Mouse (Mus musculus) adrenal gland, postnatal 4 days (tissue): ENCODE measurements around the gene Gm10130. TPM values are rescaled to one million over a fixed set of nuclear protein-coding genes. Genes with fewer than 3 reads are reported as not detected.
A peak's percentile ranks its signal among the peaks of the same experiment; 100 is the strongest.
"Not testable (repeated sequence)": the region's sequence is repeated elsewhere in the genome, so short reads cannot be mapped to it uniquely, and the experiment has no call there.

Experiments used
- DNase-seq, 2 experiments: peaks; one replicate each; pipeline ENCODE4 v3.0.0; 2021 to 2022; ENCODE audit warnings: low spot score in 2 of 2, mixed read lengths in 2 of 2
- long read RNA-seq, 2 experiments: library from polyadenylated mRNA; stranded (forward); transcript quantifications; one replicate each; pipeline ENCODE4 v2.0.0; 2021
- total RNA-seq, 2 experiments: library from RNA; stranded (reverse); gene quantifications; 2 replicates each; pipeline ENCODE4 v1.2.3; 2021

Gm10130 gene
- total RNA-seq, result 1 to 10 TPM; 5.6 to 6.7 TPM
- long read RNA-seq, experiment 1, partial matches to known transcripts, result 0 of 2 reads
- long read RNA-seq, experiment 1, other reads (novel, unspliced or antisense), result 2 of 2 reads
- long read RNA-seq, experiment 2, partial matches to known transcripts, result 0 of 11 reads
- long read RNA-seq, experiment 2, other reads (novel, unspliced or antisense), result 11 of 11 reads

DNA sequence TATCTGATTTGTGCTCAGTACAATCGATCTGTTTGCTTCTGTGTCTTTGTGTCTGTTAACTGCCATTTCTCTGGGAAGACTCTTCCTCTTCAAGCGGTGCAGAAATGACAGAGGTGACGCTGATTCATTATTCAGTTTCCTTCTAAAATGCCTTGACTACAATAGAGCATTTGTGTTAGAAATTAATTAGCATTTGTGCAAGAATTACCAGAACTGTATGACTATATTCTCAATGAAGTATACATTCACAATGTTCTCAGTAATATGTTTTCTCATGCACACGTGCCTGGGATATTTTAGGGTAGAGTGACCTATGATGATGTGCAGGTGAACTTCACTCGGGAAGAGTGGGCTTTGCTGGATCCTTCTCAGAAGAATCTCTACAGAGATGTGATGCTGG lies at the start of gene Gm10130:
Gene Gm10130, plus strand, starts transcription at position 301 of the 400 bp plus-strand sequence.
- DNase-seq, result no peak

DNA sequence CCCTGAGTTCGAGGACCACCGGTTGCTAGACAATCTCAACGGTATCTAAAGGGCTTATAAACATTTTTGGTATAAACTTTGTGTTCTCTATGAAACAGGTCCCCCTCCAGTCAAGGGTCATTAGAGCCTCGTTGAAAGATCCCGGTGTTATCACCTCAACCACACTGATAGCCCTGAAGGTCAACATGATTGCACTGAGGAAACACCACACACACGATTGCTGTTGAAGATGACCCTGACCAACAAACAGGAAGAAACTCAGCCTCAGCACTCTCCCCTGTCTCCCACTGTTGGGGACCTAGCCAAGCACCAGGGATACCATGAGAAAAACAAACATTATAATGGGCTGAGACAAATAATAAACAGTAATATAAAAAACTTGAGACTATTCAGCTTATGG lies 29.8 kb upstream of the Gm10130 start:
- no peak for DNase-seq

DNA sequence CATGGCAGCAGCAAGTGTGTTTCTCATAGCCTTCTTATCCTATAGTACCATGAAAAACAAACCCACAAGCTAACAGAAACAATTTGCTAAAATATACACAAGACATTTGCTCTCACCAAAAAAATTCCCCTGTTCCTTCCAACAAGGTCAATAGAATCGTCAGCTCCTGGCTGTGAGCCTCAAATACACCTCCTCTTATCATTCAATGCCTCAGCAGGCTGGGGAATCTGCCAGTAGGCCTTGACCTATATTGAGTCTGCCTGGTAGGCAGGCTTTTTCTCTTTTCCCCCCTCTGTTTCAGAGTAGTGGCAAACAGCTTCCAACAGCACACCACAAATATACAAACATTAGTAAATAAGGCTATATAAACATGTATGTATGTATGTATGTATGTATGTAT lies 24.4 kb upstream of the Gm10130 start:
- peak in 1 of 2 experiments; percentile 4 for DNase-seq

DNA sequence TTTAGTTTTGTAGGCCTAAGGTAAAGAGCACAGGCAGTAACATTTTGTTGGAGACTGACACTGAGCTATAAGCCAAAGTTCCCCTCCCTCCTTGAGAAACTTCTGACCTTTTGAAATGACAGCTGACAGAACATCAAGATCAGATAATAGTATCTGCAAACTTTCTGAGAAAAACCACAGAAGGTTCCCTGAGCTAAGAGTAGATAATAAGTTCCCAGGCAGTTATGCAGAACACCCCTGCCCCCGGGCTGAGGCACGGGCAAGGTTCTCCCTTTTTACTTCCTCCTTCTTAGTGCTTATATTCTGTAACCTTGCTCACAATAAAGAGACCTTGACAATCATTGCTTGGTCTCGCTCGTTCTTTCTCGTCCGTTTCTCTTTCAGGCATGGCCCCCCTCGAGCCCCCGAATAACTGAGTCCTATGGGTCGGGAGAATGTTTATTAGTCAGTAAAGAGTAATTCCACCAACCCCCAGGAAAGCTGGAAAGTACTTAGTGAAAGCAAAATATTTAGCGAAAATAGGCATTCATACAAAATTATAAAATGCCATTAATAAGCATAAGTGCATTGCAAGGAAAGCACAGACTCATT lies 16.2 kb upstream of the Gm10130 start:
- DNase-seq, result no peak

DNA sequence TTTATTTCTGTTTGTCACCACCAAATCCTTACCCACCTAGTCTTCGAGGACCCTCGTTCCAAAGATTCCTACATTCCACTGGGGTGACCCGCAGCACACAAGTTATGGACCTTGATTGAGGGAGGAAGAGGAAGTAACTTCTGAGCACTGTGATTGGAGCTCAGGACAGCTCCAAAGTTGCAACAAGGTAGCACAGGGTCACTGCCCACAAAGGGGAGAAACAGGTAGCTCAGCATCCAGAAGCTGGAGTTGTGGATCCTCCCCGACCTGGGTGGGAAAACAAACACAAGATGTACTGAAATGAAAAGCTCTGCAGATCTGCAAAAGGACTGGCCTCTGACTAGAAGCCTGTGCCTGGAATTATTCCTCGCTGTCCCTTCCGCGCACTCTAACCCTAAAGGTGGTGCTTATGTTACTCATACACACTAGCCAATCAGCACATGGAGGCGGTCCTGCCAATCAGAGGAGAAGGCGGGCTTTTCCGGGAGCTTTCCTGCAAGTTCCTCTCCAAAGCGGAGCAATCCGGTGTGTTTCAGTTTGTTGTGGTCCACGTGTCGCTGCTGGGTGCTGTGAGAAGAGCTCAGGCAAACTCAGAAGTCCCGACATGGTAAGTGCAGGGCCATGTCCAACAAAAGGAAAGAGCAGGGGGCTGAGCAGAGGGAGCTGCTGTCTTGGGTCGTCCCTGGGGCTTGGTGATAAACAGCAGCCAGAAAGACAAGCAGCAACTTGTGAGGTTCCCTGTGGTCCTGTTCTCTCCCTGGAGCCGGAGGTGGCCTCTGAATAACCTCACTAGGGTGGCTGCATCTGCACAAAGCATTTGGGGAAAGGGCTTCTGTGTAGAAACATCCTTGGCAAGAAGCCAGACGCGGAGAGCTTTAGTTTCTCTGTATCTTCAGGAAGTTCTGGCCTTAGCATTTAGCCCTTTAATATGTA lies 12.3 kb upstream of the Gm10130 start:
- peak; percentile 62 to 81 for DNase-seq

DNA sequence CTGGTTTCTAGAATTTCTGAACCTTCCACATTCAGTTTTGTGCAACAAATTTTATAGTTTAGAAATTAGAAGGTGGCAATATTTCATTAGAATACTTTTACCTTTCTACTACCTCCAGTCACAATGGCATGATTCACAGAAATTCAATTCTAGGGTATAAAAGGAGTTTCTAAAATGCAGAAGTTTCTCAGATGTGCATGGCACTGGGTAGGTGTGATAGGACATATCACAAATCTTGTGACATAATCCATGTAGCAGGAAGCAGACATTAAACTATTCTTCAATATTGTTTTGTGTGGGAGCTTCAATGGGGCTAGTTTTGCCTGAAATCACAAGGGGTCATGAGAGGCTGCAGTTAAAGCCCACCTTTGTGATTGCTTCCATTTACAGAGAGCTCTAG lies 7.4 kb upstream of the Gm10130 start:
- no peak for DNase-seq

DNA sequence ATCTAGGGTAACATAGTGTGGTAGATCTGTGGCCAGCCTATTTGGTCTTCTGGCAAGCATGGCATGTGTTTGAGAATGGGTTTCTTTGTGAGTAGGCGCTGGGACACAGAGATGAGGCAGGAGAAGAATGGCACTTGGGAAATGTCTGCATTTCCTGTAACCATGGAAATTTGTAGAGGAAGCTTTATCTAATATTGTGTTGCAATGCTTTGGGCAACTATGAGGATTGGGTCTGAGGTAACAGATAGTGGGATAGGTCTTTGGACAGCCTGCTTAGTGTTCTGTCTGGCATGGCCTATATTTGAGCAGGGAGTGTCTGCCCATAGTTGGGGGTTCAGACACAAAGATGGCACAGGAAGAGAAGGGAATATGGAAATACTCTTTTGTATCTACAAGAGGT lies 4.5 kb upstream of the Gm10130 start:
- no peak for DNase-seq

DNA sequence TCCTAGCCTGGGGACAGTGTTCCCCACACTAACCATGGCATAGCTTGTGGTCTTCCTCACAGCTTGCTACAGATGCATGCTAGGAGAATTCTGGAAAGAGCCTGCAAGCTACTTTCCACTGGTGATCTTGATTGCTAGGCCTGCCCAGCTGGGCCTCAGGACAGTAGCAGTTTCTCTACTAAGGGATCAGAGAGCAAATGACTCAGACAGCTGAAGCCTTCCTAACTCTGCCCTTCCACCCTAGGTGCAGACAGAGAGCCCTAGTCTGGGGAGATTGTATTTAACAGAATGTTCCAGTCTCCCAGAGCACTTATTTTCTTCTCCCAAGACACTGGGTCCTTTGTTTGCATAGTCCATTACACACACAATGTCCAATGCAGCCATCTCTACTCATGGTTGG lies 33.6 kb downstream of the Gm10130 start:
- not testable (repeated sequence) for DNase-seq

DNA sequence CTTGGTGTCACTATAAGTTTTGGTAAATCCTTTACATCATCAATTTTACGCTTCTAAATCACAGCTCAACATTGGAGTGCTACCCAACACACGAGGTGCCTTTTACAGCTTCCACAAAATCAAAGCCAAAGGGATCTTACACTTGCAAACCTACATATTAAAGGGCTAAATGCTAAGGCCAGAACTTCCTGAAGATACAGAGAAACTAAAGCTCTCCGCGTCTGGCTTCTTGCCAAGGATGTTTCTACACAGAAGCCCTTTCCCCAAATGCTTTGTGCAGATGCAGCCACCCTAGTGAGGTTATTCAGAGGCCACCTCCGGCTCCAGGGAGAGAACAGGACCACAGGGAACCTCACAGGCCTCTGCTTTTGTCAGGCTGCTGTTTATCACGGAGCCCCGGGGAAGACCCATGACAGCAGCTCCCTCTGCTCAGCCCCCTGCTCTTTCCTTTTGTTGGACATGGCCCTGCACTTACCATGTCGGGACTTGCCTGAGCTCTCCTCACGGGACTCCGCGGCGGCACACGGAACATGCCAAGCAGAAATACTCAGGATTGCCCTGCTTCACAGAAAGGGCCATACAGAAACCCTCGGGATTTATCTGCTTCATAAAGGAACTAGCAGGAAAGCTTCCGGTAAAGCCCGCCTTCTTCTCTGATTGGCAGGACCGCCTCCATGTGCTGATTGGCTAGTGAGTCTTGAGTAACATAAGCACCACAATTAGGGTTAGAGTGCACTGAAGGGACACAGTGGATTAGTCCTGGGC lies 38.8 kb downstream of the Gm10130 start, which contains the start of gene 3300002I08Rik:
Gene 3300002I08Rik, minus strand, starts transcription at position 653 of the 765 bp plus-strand sequence.
- DNase-seq, result peak; percentile 36 to 68

DNA sequence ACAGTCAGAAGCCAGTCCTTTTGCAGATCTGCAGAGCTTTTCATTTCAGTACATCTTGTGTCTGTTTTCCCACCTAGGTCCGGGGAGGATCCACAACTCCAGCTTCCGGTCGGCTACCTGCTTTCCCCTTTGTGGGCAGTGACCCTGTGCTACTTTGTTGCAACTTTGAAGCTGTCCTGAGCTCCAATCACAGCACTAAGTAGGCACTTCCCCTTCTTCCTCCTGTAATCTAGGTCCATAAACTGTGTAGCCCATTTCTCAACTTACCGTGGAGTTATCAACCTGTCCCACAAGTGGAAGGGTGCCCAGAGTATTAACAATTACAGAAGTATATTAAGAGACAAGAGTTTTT lies 39.4 kb downstream of the Gm10130 start:
- DNase-seq, result no peak

DNA sequence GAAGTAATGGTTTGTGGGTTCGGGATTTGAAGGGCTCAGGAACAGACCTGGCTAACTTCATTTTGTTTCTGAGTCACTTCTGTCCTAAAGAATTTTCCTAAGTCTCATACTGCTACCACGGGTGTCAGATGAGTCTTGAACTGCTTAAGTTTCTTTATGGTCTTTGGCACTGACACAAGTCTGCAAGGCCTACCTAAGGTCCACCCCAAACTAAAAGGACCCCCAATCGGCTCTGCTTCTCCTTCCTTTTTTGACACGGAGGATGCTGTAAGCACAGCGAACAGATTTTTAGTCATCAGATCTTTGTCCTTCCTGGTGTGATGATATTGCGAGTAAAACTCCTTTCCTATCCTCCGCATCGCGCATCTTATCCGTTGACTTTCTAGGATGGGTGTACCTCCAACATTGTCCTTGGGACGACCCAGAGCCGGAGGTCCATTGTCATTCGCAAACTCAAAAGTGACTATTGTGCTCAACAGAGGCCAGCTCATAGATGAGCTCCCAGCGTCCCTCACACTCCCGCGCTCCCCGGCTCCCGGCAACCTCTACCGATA lies 62.1 kb downstream of the Gm10130 start:
- not testable (repeated sequence) for DNase-seq

DNA sequence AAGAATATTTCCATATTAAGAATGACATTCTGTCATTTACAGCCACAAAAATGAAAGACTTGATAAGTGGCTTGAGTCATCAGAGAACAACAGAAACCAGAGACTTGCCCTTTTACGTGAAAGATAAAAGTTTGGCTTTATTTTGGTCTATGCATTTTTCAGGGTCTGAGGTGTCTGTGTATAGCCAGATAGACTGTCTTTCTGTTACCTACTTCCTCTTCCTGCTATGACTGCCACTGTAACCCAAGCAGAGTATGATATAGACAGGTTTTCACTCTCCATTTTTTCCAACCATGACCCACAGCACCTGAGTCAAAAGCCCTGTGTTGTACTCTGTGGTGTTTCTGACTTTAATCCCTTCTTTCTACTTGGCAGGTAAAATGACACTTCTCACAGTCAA lies 66.7 kb downstream of the Gm10130 start:
- DNase-seq, result no peak

DNA sequence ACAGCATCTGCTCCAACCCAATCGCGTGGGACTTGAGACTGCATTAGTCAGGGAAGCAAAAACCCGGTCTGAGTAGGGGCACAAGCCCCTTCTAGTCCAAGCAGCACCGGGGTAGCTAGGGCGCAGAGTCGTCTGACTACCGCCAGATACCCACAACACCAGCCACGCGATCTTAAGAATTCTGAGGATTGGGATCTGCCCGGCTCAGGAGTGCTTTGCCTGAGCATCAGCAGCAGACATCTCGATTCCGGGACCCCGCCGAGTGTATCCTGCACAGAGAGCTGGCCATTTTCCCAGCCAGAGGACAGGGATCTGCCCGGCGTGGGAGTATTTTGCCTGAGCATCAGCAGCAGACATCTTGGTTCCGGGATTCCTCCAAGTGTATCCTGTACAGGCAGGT lies 88.6 kb downstream of the Gm10130 start:
- DNase-seq, result not testable (repeated sequence)

Other genes starting within 250 kb of the Gm10130 start
- gene Zfp120, start 187.0 kb upstream of the Gm10130 start, total RNA-seq, result 10 to 100 TPM in 1 of 2 experiments, 1 to 10 TPM in 1; 8.9 to 10.8 TPM
- not detected for gene Gm10770, start 144.0 kb upstream of the Gm10130 start, total RNA-seq
- gene Gm14139, start 141.9 kb upstream of the Gm10130 start, total RNA-seq, result 1 to 10 TPM in 1 of 2 experiments, under 1 TPM in 1; 0.50 to 1.0 TPM
- 10 to 100 TPM; 13.0 to 13.1 TPM for gene Zfp937, start 105.6 kb upstream of the Gm10130 start, total RNA-seq
- gene Gm21994, start 68.1 kb upstream of the Gm10130 start, total RNA-seq, result 1 to 10 TPM; 9.2 to 9.5 TPM
- under 1 TPM; 0.45 to 0.59 TPM for gene Gm14124, start 66.2 kb upstream of the Gm10130 start, total RNA-seq
- gene 3300002I08Rik, start 39.1 kb downstream of the Gm10130 start, total RNA-seq, result 10 to 100 TPM in 1 of 2 experiments, 1 to 10 TPM in 1; 8.4 to 10.1 TPM
- gene Zfp442, start 127.8 kb downstream of the Gm10130 start, total RNA-seq, result 1 to 10 TPM; 9.2 to 9.8 TPM
- 1 to 10 TPM; 1.4 to 1.9 TPM for gene Zfp345, start 161.4 kb downstream of the Gm10130 start, total RNA-seq
- under 1 TPM; 0.31 TPM for gene Cst7, start 246.7 kb downstream of the Gm10130 start, total RNA-seq